Mouse (Mus musculus): ENCODE data around the gene Atg2b.

The Atg2b gene

GRCm38 (mm10) chr12:105678762-105679161 lies 6.2 kb downstream of the Atg2b start:
- no peak for DNase-seq

- no peak for DNase-seq
These were observed 6.8 kb downstream of the Atg2b start for GRCm38 (mm10) chr12:105678211-105678610.

GRCm38 (mm10) chr12:105676274-105676673 lies 8.7 kb downstream of the Atg2b start:
- no peak for DNase-seq

- no peak for DNase-seq
These were observed 29.2 kb downstream of the Atg2b start for GRCm38 (mm10) chr12:105655850-105656249.

- DNase-seq: no peak
These were observed 42.2 kb downstream of the Atg2b start for GRCm38 (mm10) chr12:105642770-105643321.

GRCm38 (mm10) chr12:105637554-105637953 lies 47.5 kb downstream of the Atg2b start:
- DNase-seq: no peak

- no peak for DNase-seq
These were observed 48.5 kb downstream of the Atg2b start for GRCm38 (mm10) chr12:105636551-105636950.

GRCm38 (mm10) chr12:105634374-105635067 lies 50.5 kb downstream of the Atg2b start:
- DNase-seq: no peak

GRCm38 (mm10) chr12:105625798-105626197 lies 59.2 kb downstream of the Atg2b start:
- no peak for DNase-seq

GRCm38 (mm10) chr12:105622981-105623539 lies 62.0 kb downstream of the Atg2b start:
- no peak for DNase-seq

GRCm38 (mm10) chr12:105622048-105622447 lies 63.0 kb downstream of the Atg2b start:
- no peak for DNase-seq

GRCm38 (mm10) chr12:105613559-105613958 lies 71.5 kb downstream of the Atg2b start:
- no peak for DNase-seq

- DNase-seq: peak; percentile 32 to 44
These were observed 73.3 kb downstream of the Atg2b start for GRCm38 (mm10) chr12:105611748-105612147.

GRCm38 (mm10) chr12:105611045-105611444 lies 74.0 kb downstream of the Atg2b start:
- DNase-seq: no peak

- DNase-seq: no peak
These were observed 78.1 kb downstream of the Atg2b start for GRCm38 (mm10) chr12:105606881-105607280.

GRCm38 (mm10) chr12:105605212-105605611 lies 79.8 kb downstream of the Atg2b start:
- no peak for DNase-seq

GRCm38 (mm10) chr12:105603904-105604303 lies 81.1 kb downstream of the Atg2b start:
- DNase-seq: no peak

GRCm38 (mm10) chr12:105602581-105603210 lies 82.3 kb downstream of the Atg2b start, which contains the start of gene Bdkrb1:
Bdkrb1 (plus strand) TSS chr12:105603085.
- no peak for DNase-seq

GRCm38 (mm10) chr12:105601586-105601985 lies 83.4 kb downstream of the Atg2b start:
- peak; percentile 21 to 31 for DNase-seq

- DNase-seq: no peak
These were observed 85.9 kb downstream of the Atg2b start for GRCm38 (mm10) chr12:105599098-105599497.

- DNase-seq: no peak
These were observed 86.5 kb downstream of the Atg2b start for GRCm38 (mm10) chr12:105598503-105598902.

GRCm38 (mm10) chr12:105597135-105597534 lies 87.9 kb downstream of the Atg2b start:
- DNase-seq: no peak

- no peak for DNase-seq
These were observed 91.5 kb downstream of the Atg2b start for GRCm38 (mm10) chr12:105593471-105593870.

- peak; percentile 56 to 58 for DNase-seq
These were observed 92.7 kb downstream of the Atg2b start for GRCm38 (mm10) chr12:105592361-105592761.

All from cerebellum, postnatal 36 days (tissue).